Mouse (Mus musculus) intestine, embryonic 14.5 days (tissue): ENCODE data around the gene Gm13090. TPM values are rescaled to one million over a fixed set of nuclear protein-coding genes. Genes with fewer than 3 reads are reported as not detected.

ENCODE experiments used
- ATAC-seq: fragments of 200-750 bp; cut with Nextera tagmentation; replicated peaks from 2 replicates; pipeline ENCODE4 v1.8.0; 2017; ENCODE audit warnings: low read depth, moderate number of reproducible peaks, moderate TSS enrichment, moderate library complexity; ENCODE audit not compliant: low FRiP score, low TSS enrichment
- DNase-seq: peaks from one replicate; pipeline ENCODE4 v3.0.0-alpha.2; 2018; ENCODE audit warnings: low spot score
- H3K27ac ChIP-seq: fragments of 300-500 bp; sonication (generic); 2 replicates; pipeline ENCODE4 v1.5.1; 2014; ENCODE audit warnings: low read depth, mild to moderate bottlenecking, control low read depth
- H3K27me3 ChIP-seq: fragments of 300-500 bp; sonication (generic); replicated peaks from 2 replicates; pipeline ENCODE4 v1.6.1; 2014; ENCODE audit warnings: low read length, control low read depth; ENCODE audit not compliant: control insufficient read depth, insufficient read depth
- H3K36me3 ChIP-seq: fragments of 300-500 bp; sonication (generic); 2 replicates; pipeline ENCODE4 v1.6.1; 2014; ENCODE audit warnings: low read length, control low read depth; ENCODE audit not compliant: control insufficient read depth, insufficient read depth
- H3K4me1 ChIP-seq: fragments of 300-500 bp; sonication (generic); replicated peaks from 2 replicates; pipeline ENCODE4 v1.6.1; 2014; ENCODE audit warnings: low read length, control low read depth, mixed read lengths; ENCODE audit not compliant: control insufficient read depth, insufficient read depth
- H3K4me2 ChIP-seq: fragments of 300-500 bp; sonication (generic); 2 replicates; pipeline ENCODE4 v1.6.1; 2014; ENCODE audit warnings: low read length
- H3K4me3 ChIP-seq: fragments of 300-500 bp; sonication (generic); 2 replicates; pipeline ENCODE4 v1.5.1; 2014; ENCODE audit warnings: low read depth, low read length, control low read depth, mixed read lengths
- H3K9ac ChIP-seq: fragments of 300-500 bp; sonication (generic); 2 replicates; pipeline ENCODE4 v1.6.1; 2014; ENCODE audit warnings: mild to moderate bottlenecking, low read length
- H3K9me3 ChIP-seq: fragments of 300-500 bp; sonication (generic); 2 replicates; pipeline ENCODE4 v1.6.1; 2016; ENCODE audit warnings: low read length, control low read depth; ENCODE audit not compliant: control insufficient read depth
- WGBS: fragments of 180-500 bp; shearing (Covaris S2); extraction: QIAGEN DNeasy Blood & Tissue Kit; methylation state at CpG from one replicate; pipeline ENCODE4 v1.1.7; 2014; 5-methylcytosine and 5-hydroxymethylcytosine counted together
- polyA plus RNA-seq: library from polyadenylated mRNA; unstranded; fragments of >200 nt; fragmentation: Nextera tagmentation; extraction: Ambion mirVana; gene quantifications from 2 replicates; pipeline ENCODE4 v1.2.1, GENCODE M21; 2014

Gm13090 gene
- polyA plus RNA-seq, 1 experiment from 2014 or later: not detected

DNA sequence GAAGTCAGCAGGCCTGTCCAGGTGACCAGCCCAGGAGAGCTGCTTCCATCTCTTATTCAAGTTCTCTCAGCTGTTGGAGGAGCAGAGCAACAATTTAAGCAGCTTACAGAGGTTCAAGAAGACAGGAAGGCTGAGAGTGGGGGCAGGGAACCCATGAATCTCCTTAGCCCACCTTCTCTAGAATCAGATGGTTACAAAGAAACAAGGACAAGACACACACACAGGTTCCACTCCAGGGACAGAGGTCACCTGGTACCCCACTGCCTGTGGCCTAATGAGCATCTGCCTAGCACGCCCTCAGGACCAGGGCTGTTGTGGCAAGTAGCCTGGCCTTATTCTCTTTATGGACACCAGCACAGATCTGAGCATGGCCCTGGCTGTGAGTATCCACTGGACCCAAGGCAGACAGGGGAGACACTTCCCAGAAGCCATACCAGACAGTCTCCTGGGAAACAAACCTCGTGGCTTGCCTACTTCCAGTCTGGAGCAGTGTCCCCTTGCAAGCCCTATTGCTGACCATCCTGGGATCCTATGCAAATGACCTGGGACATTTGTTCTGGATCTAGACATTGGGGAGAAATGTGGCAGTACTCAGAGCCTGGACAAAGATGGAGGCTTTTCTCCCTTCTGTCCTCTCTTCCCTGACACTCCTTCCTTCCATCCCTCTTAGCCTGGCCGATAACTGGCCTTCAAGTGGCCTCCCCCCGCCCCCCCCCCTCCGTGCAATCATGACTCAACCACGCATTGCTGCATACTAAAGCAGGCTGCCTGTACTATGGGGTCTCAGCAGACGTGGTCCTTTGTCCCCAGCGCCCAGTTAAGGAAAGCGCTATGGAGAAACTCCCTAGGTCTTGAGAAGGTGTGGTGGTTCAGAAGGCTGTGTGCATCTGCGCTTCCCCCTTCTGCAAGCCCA is 38.5 kb downstream of the Gm13090 start:
- H3K9ac ChIP-seq: peak overlapping the region; percentile 72
- peak overlapping the region; percentile 86 for H3K4me2 ChIP-seq
- 11% methylated on average over 10 of the region's 10 CpGs for WGBS
- H3K4me1 ChIP-seq: 0 out of 2 replicates have a peak, but pooled peaks cover 7% of the 10 kb centered on the region
- ATAC-seq (peak; percentile 54), DNase-seq (no peak)
- peak overlapping the region; percentile 49 for H3K4me3 ChIP-seq
- H3K36me3 ChIP-seq: no peaks in the 10 kb centered on the region
- H3K27ac ChIP-seq: peak overlapping the region; percentile 85
- H3K9me3 ChIP-seq: no peaks in the 10 kb centered on the region
- no peaks in the 10 kb centered on the region for H3K27me3 ChIP-seq

GRCm38 (mm10) chr4:151128641-151129541 is 39.5 kb downstream of the Gm13090 start:
- peak overlapping the region; percentile 72 for H3K9ac ChIP-seq
- DNase-seq: peak; percentile 84
- 0 out of 2 replicates have a peak, but pooled peaks cover 7% of the 10 kb centered on the region for H3K4me1 ChIP-seq
- peak overlapping the region; percentile 86 for H3K4me2 ChIP-seq
- WGBS: under 1% methylated on average over 69 of the region's 69 CpGs
- H3K27ac ChIP-seq: peak overlapping the region; percentile 85
- H3K4me3 ChIP-seq: peak overlapping the region; percentile 49
- no peaks in the 10 kb centered on the region for H3K9me3 ChIP-seq
- no peaks in the 10 kb centered on the region for H3K36me3 ChIP-seq
- H3K27me3 ChIP-seq: no peaks in the 10 kb centered on the region
- ATAC-seq: peak; percentile 50

DNA sequence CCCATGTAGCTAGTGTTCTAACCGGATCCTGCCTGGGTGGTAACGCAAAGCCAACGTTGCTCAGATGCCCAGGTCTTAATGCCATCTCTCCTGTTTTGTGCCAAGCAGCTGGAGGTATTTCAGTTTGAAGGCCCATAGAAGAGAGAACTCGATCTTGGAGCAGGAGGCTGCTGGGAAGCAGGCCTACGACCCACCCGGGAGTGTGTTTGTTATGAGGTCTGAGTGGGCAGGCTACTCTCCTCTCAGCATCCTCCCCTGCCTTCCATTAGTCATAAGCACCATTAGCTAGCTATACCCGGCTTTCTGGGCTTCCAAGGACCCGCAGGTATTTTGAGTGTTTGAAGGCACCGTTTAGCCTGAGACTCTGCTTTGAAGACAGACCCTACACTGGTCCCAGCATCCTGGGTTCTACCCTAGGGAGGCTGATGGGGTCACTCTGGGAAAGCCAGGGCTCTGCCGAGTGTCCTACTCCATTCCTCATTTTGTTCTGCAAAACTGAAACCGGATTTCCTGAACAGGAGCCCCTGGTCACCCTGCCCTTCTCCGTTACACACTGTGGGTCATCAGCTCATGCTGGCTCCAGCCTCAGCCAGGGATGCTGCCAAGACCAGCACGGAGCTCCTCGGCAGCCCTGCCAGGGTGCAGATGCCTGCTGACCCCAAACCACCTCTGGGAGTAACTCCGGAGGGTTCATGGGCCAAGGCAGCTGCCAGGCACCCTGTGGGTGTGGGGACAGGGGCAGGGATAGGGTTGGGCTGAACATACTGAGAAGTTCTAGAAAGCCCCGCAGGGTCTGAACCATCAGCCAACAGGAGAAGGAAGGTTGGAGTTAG is 40.6 kb downstream of the Gm13090 start:
- peak overlapping the region; percentile 86 for H3K4me2 ChIP-seq
- ATAC-seq: no peak
- H3K9me3 ChIP-seq: no peaks in the 10 kb centered on the region
- no peaks in the 10 kb centered on the region for H3K36me3 ChIP-seq
- H3K4me3 ChIP-seq: no peak overlapping the region
- 0 out of 2 replicates have a peak, but pooled peaks cover 7% of the 10 kb centered on the region for H3K4me1 ChIP-seq
- no peak for DNase-seq
- H3K27ac ChIP-seq: no peak overlapping the region
- 68% methylated on average over 15 of the region's 16 CpGs for WGBS
- H3K27me3 ChIP-seq: no peaks in the 10 kb centered on the region
- H3K9ac ChIP-seq: no peak overlapping the region

DNA sequence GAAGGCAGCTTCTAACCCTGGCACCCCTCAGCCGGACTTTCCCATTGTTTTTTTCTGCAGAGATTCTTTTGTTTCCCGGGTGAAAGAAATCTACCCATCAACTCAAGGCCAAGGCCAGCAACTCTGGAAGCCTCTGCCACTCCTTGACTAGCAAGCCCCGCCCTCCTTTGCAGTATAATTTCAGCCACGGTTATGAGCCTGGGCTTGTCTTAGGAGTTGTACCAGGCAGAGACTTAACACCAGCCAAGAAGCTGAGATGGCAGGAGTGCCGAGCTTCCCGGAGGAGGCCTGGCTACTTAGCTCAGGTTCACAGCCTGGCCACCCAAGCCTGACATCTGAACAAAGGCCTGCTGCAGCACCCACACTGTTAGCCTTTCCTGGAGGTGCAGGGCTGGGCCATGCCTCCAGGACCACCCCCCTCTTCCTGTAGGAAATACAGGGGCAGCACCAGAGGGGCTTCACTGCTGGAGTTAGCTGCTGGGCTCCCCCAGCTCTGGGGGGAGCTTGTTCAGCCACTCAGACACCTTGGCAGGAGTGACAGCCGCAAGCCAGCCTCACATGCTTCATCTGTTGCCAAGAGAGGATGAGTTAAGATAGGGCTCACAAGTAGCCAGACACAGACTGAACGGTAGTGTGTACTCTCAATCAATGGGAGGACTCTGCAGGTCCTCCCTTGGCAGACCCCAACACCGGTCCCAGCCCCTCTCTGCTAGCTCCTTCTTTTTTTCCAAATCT is 41.6 kb downstream of the Gm13090 start:
- no peak for ATAC-seq
- Histone ChIP-seq H3K4me1 (0 out of 2 replicates have a peak, but pooled peaks cover 7% of the 10 kb centered on the region), H3K9me3 (no peaks in the 10 kb centered on the region), H3K4me2 (no peak overlapping the region), H3K27me3 (no peaks in the 10 kb centered on the region), H3K36me3 (no peaks in the 10 kb centered on the region), H3K27ac (no peak overlapping the region), H3K9ac (no peak overlapping the region), H3K4me3 (no peak overlapping the region)
- DNase-seq: no peak
- 59% methylated on average over 9 of the region's 9 CpGs for WGBS

- ATAC-seq: no peak
- Histone ChIP-seq H3K4me2 (no peak overlapping the region), H3K27ac (no peak overlapping the region), H3K9ac (no peak overlapping the region), H3K36me3 (no peaks in the 10 kb centered on the region), H3K27me3 (no peaks in the 10 kb centered on the region), H3K4me1 (peaks cover 7% of the 10 kb centered on the region; the same call in 1 of the 2 replicates), H3K4me3 (no peak overlapping the region), H3K9me3 (no peaks in the 10 kb centered on the region)
- DNase-seq: no peak
- 44% methylated on average over 9 of the region's 9 CpGs for WGBS
Measured at GRCm38 (mm10) chr4:151132493-151132892, 43.1 kb downstream of the Gm13090 start.

DNA sequence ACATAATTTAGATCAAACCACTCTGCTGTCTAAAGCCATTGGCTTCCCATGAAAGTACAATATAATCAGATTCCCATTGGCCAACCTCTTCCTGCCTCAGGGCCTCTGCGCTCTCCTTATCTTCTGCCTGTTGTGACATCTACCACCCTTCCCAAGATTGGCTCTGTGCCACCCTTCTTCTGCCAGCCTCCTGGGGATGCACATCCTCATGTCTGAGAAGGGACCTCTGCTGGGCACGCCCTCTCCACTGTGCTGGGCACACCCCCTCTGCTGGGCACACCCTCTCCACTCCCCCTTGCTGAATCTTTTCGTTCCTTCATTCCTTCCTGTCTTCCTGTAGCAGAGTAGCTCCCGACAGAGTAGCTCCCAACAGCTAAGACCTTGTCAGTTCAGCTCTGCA is 44.4 kb downstream of the Gm13090 start:
- ATAC-seq (no peak), DNase-seq (no peak)
- Histone ChIP-seq H3K9me3 (no peaks in the 10 kb centered on the region), H3K9ac (no peak overlapping the region), H3K4me2 (no peak overlapping the region), H3K36me3 (no peaks in the 10 kb centered on the region), H3K27ac (no peak overlapping the region), H3K4me1 (peaks cover 11% of the 10 kb centered on the region), H3K27me3 (no peaks in the 10 kb centered on the region), H3K4me3 (no peak overlapping the region)
- WGBS: 50% methylated on average over 4 of the region's 4 CpGs

DNA sequence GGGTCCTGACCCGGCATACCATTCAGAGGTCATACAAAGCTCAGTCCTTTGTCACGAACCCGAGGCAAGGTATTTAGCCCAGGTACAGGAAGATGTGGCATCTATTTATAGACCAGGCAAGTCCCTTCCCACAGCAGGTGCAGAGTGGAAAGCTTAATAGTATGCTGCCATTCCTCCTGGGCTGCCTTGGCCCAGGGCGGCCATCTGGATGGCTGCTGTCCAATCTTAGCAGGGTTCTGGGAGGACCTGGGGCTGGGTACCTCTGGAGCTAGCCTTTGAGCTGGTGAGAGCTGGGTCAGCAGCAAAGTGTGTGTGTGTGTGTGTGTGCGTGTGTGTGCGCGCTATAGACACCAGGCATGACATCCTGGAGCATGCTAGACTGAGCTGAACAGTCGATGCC is 46.1 kb downstream of the Gm13090 start:
- no peaks in the 10 kb centered on the region for H3K36me3 ChIP-seq
- 83% methylated on average over 8 of the region's 8 CpGs for WGBS
- no peak overlapping the region for H3K27ac ChIP-seq
- DNase-seq: no peak
- no peak overlapping the region for H3K4me3 ChIP-seq
- H3K4me2 ChIP-seq: no peak overlapping the region
- H3K9ac ChIP-seq: no peak overlapping the region
- H3K9me3 ChIP-seq: no peaks in the 10 kb centered on the region
- H3K27me3 ChIP-seq: peaks cover 7% of the 10 kb centered on the region; the same call in 1 of the 2 replicates
- no peak for ATAC-seq
- H3K4me1 ChIP-seq: peaks cover 22% of the 10 kb centered on the region
